Mouse (Mus musculus) myocyte (in vitro differentiated cells): ENCODE results near the gene BC024978. TPM values are rescaled to one million over a fixed set of nuclear protein-coding genes. Genes with fewer than 3 reads are reported as not detected.
A peak's percentile ranks its signal among the peaks of the same experiment; 100 is the strongest.

Experiments used
- H3K27me3 ChIP-seq: one replicate; pipeline ENCODE4 v1.6.1; 2011; ENCODE audit not compliant: control insufficient read depth, insufficient read depth, insufficient read length
- H3K36me3 ChIP-seq: one replicate; pipeline ENCODE4 v1.6.1; 2011; ENCODE audit not compliant: control insufficient read depth, insufficient read depth
- H3K4me2 ChIP-seq: one replicate; pipeline ENCODE4 v1.6.1; 2011; ENCODE audit warnings: low read depth, control low read depth
- H3K4me3 ChIP-seq: one replicate; pipeline ENCODE4 v1.5.1; 2011; ENCODE audit warnings: mild to moderate bottlenecking, control low read depth, moderate library complexity
- H3K79me2 ChIP-seq: one replicate; pipeline ENCODE4 v1.6.1; 2011; ENCODE audit not compliant: control insufficient read depth, insufficient read depth
- H3ac ChIP-seq: one replicate; pipeline ENCODE4 v1.6.1; 2011; ENCODE audit not compliant: control insufficient read depth, insufficient read length
- CEBPB ChIP-seq: IDR thresholded peaks from 2 replicates; pipeline ENCODE4 v1.6.1; 2011; ENCODE audit warnings: mild to moderate bottlenecking, moderate library complexity; ENCODE audit not compliant: poor library complexity, insufficient read depth, severe bottlenecking
- E2F4 ChIP-seq: IDR thresholded peaks from one replicate; pipeline ENCODE4 v1.6.1; 2011; ENCODE audit warnings: mild to moderate bottlenecking, control low read depth, moderate library complexity; ENCODE audit not compliant: insufficient read depth
- MAX ChIP-seq: IDR thresholded peaks from one replicate; pipeline ENCODE4 v1.6.1; 2011; ENCODE audit warnings: low read depth, mild to moderate bottlenecking, control low read depth
- MYOD1 ChIP-seq, 3 experiments: IDR thresholded peaks; one replicate each; pipeline ENCODE4 v1.6.1; 2011; ENCODE audit warnings: control low read depth in 2 of 3, low read depth in 2 of 3, mild to moderate bottlenecking in 2 of 3, moderate library complexity in 1 of 3; ENCODE audit not compliant: insufficient read length in 2 of 3, control insufficient read depth in 1 of 3
- MYOG ChIP-seq, 3 experiments: IDR thresholded peaks; one replicate each; pipeline ENCODE4 v1.6.1; 2011; ENCODE audit warnings: control low read depth in 2 of 3, low read depth in 2 of 3, mild to moderate bottlenecking in 2 of 3; ENCODE audit not compliant: insufficient read length in 2 of 3, control insufficient read depth in 1 of 3, insufficient read depth in 1 of 3
- POLR2A ChIP-seq: IDR thresholded peaks from one replicate; pipeline ENCODE4 v1.6.1; 2011; ENCODE audit warnings: low read depth, mild to moderate bottlenecking, control low read depth, moderate library complexity; ENCODE audit not compliant: insufficient read length
- POLR2AphosphoS2 ChIP-seq: IDR thresholded peaks from one replicate; pipeline ENCODE4 v1.6.1; 2011; ENCODE audit warnings: low read depth, control low read depth; ENCODE audit not compliant: insufficient read length
- REST ChIP-seq: IDR thresholded peaks from one replicate; pipeline ENCODE4 v1.6.1; 2011; ENCODE audit warnings: mild to moderate bottlenecking, control low read depth, moderate library complexity; ENCODE audit not compliant: insufficient read depth, insufficient read length
- SRF ChIP-seq: IDR thresholded peaks from one replicate; pipeline ENCODE4 v1.6.1; 2011; ENCODE audit warnings: low read depth; ENCODE audit not compliant: control insufficient read depth, insufficient read length
- TCF12 ChIP-seq: IDR thresholded peaks from one replicate; pipeline ENCODE4 v1.6.1; 2011; ENCODE audit warnings: mild to moderate bottlenecking, control low read depth; ENCODE audit not compliant: poor library complexity, insufficient read depth, severe bottlenecking
- TCF3 ChIP-seq: IDR thresholded peaks from one replicate; pipeline ENCODE4 v1.6.1; 2011; ENCODE audit warnings: low read depth, control low read depth; ENCODE audit not compliant: insufficient read length
- USF1 ChIP-seq: IDR thresholded peaks from one replicate; pipeline ENCODE4 v1.6.1; 2011; ENCODE audit warnings: low read depth, mild to moderate bottlenecking, control low read depth, moderate library complexity
- polyA plus RNA-seq: library from polyadenylated mRNA; unstranded; fragments of >200 nt; fragmentation: generic; extraction: Trizol; gene quantifications from one replicate; pipeline ENCODE4 v1.2.1, GENCODE M21; 2012; ENCODE audit warnings: missing spikeins

The BC024978 gene
- polyA plus RNA-seq, 1 experiment: 5.2 TPM

DNA sequence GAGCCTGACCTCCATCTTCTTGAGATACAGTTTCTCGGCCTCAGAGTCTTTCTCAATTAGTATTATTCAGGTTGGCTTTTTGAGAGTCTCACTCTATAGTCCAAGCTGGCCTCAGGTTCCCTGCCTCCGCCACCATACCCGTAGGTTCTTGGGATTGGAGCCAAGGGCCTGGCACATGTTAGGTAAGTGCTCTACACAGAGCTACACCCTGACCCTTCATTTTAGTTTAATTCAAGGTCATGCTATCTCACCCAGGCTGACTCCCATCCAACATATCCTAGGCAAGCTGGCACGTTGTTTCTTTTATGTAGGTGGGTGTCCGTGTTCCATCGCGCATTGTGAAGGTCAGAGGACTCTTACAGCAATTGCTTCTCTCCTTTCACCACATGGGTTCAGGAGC is 20.7 kb upstream of the BC024978 start:
- H3ac ChIP-seq: no peak overlapping the region
- H3K4me3 ChIP-seq: no peak overlapping the region
- H3K27me3 ChIP-seq: no peaks in the 10 kb centered on the region
- H3K79me2 ChIP-seq: peaks cover 7% of the 10 kb centered on the region
- H3K36me3 ChIP-seq: peaks cover 5% of the 10 kb centered on the region
- no peak overlapping the region for H3K4me2 ChIP-seq
- TF ChIP-seq CEBPB: no peak
- no peak for TF ChIP-seq POLR2AphosphoS2
- no peak for TF ChIP-seq TCF12
- TF ChIP-seq MYOG (IDR thresholded peaks at IDR 0.05; ENCODE audit: control insufficient read depth in 1 of 3, insufficient read depth in 1 of 3, insufficient read length in 2 of 3, low read depth in 2 of 3): no peak
- TF ChIP-seq MAX: no peak
- TF ChIP-seq SRF: no peak
- TF ChIP-seq E2F4: no peak
- no peak for TF ChIP-seq TCF3

DNA sequence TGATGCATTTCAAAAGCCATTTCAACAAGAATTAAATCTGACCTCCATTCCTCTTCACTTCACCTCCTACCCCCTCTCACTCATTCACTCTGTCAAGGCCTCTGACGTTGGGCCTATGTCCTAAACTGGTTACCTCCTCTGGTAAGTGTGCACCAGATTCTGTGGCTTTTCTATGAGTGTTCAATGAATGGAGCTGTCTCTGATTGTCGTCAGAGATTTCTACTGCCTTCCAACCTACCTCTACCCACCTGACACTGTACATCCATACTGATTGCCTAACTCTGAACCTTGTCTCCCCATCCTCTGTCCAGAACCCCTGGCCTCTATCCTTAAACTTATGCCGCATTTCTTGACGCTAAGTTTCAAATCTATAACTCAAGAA is 17.6 kb upstream of the BC024978 start:
- peak overlapping the region; percentile 82 for H3K4me2 ChIP-seq
- peaks cover 7% of the 10 kb centered on the region for H3K79me2 ChIP-seq
- no peak overlapping the region for H3ac ChIP-seq
- no peak for TF ChIP-seq POLR2AphosphoS2
- TF ChIP-seq MAX: no peak
- TF ChIP-seq USF1: no peak
- no peak for TF ChIP-seq TCF12
- no peak for TF ChIP-seq CEBPB
- peak overlapping the region; percentile 42 for H3K4me3 ChIP-seq
- H3K36me3 ChIP-seq: peaks cover 5% of the 10 kb centered on the region
- no peaks in the 10 kb centered on the region for H3K27me3 ChIP-seq

DNA sequence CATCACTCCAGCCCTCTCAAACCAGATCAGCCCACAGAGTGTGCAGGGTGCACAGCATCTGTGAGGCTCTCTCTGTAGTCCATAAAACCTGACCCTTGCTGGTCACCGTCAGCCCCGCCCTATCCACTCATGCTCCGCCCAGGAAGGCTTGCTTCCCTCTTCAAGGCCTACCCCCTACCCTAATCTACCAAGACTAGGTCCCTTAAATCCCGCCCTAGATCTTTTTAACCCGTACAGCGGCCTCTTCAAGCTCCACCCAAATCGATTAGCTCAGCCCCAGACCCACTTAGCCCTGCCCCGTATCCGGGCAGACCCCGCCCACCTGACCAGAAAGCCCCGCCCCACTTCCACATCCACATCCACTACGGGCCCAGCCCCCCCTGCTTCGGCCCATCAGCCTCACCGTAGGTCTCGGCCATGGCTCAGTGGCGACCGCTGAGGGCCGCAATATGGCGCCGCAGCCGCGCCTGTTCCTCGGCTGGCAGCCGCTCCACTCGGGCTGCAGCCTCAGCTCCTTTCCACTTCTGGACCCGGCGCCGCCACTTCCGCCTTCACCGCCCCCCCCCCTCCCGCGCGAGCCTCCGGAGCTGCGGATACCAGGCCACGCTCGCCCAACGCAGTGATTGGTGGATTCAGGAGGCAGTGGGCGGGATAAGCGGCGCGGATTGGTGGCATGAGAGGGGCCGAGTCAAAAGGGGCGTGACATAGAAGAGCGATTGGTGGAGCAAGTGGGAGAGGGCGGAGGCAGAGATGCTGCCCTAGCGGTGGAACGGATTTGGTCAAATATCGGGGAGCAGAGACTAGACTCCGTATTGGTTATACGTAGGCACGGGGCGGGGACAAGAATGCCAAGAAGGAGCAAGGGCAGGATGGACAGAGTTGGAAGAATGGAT is 17.0 kb upstream of the BC024978 start, which contains the start of gene Rab4b:
TSS of gene Rab4b (minus strand) at position 573 of the 893 bp plus-strand sequence.
- H3K27me3 ChIP-seq: no peaks in the 10 kb centered on the region
- H3K36me3 ChIP-seq: peaks cover 5% of the 10 kb centered on the region
- peak within 1 kb of the TSS; percentile 42 for H3K4me3 ChIP-seq
- H3ac ChIP-seq: peak within 1 kb of the TSS; percentile 7
- H3K4me2 ChIP-seq: peak within 1 kb of the TSS; percentile 82
- peak; percentile 54 for TF ChIP-seq SRF
- TF ChIP-seq TCF3: no peak
- peak; percentile 41 for TF ChIP-seq POLR2A
- no peak for TF ChIP-seq REST
- no peak for TF ChIP-seq USF1
- H3K79me2 ChIP-seq: peaks cover 7% of the 10 kb centered on the region

DNA sequence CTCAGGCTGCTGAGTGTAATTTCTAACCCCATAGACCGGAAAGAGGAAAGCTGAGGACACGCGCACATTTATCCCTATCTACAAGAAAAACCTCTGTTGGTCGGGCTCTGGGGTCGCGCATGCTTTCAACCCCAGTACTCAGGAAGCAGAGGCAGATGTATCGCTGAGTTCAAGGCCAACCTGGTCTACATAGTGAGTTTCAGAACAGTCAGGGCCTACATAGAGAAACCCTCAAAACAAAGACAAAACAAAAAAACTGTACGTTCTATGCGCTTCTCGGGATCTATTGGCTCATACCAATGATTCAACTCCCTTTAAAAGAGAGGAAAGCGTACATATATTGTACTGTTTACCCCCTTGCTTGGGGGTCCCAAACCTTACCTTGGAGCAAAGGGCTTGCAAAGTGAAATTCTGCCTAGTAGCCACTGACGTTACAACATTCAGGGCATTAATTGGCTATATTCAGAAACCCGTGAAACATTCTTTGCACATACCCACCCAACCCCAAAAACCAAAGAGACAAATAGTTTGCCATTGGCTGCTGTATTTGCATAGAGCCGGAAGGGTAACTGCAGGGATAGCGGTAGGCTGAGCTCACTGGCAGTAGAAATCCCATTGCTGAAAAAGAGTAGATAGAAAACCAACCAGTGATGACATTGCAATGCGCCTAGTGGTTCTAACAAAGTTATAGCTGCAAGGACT is 16.2 kb upstream of the BC024978 start:
- Histone ChIP-seq H3K4me2 (peak overlapping the region; percentile 74), H3K79me2 (peaks cover 7% of the 10 kb centered on the region), H3ac (peak overlapping the region; percentile 7), H3K36me3 (peaks cover 5% of the 10 kb centered on the region), H3K27me3 (no peaks in the 10 kb centered on the region), H3K4me3 (peak overlapping the region; percentile 42)
- TF ChIP-seq TCF12 (no peak), MYOG (IDR thresholded peaks at IDR 0.05; ENCODE audit: control insufficient read depth in 1 of 3, insufficient read depth in 1 of 3, insufficient read length in 2 of 3, low read depth in 2 of 3) (no peak), E2F4 (no peak), MAX (no peak), MYOD1 (IDR thresholded peaks at IDR 0.05; ENCODE audit: control insufficient read depth in 1 of 3, insufficient read length in 2 of 3, low read depth in 2 of 3) (no peak), USF1 (no peak), SRF (no peak)

DNA sequence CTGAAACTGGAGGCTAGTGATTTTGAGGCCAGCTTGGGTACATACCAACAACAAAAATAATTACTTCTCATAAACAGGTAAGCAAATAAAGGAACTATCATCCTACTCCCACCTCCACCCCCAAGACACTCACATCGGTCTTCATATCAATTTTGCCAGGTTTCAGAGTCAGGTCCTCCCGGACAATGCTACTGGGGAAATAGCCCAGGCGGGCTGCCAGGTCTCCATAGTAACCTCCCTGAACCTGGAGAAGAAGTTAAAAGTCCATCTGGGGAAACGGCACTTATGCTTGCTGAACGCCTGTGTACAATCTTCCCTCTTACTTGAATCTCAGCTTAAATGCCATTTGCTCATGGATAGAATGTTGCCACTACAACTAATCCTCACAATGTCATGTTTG is 15.5 kb upstream of the BC024978 start:
- no peak for TF ChIP-seq E2F4
- no peak for TF ChIP-seq POLR2A
- TF ChIP-seq TCF12: no peak
- TF ChIP-seq MYOG (IDR thresholded peaks at IDR 0.05; ENCODE audit: control insufficient read depth in 1 of 3, insufficient read depth in 1 of 3, insufficient read length in 2 of 3, low read depth in 2 of 3): no peak
- TF ChIP-seq USF1: no peak
- TF ChIP-seq SRF: no peak
- no peak for TF ChIP-seq CEBPB
- TF ChIP-seq POLR2AphosphoS2: no peak
- TF ChIP-seq MYOD1 (IDR thresholded peaks at IDR 0.05; ENCODE audit: control insufficient read depth in 1 of 3, insufficient read length in 2 of 3, low read depth in 2 of 3): no peak
- TF ChIP-seq REST: no peak
- TF ChIP-seq MAX: no peak
- TF ChIP-seq TCF3: no peak
- Histone ChIP-seq H3K36me3 (peaks cover 8% of the 10 kb centered on the region), H3K27me3 (no peaks in the 10 kb centered on the region), H3K4me3 (no peak overlapping the region), H3ac (no peak overlapping the region), H3K4me2 (no peak overlapping the region), H3K79me2 (peaks cover 7% of the 10 kb centered on the region)
